Mouse (Mus musculus) kidney, adult 9 months (tissue): ENCODE results near the gene Gbf1.
"Not testable (repeated sequence)": the region's sequence is repeated elsewhere in the genome, so short reads cannot be mapped to it uniquely, and the experiment has no call there.

Experiments
- DNase-seq: peaks from one replicate; pipeline ENCODE4 v3.0.0; 2022

Gene Gbf1

GRCm38 (mm10) chr19:46148372-46148760 is 3.9 kb upstream of the Gbf1 start:
- DNase-seq, result peak; percentile 87

- no peak for DNase-seq
Measured at GRCm38 (mm10) chr19:46149091-46149490, 3.2 kb upstream of the Gbf1 start.

- no peak for DNase-seq
Measured at GRCm38 (mm10) chr19:46165950-46166349, 13.6 kb downstream of the Gbf1 start.

GRCm38 (mm10) chr19:46167169-46167568 is 14.9 kb downstream of the Gbf1 start:
- not testable (repeated sequence) for DNase-seq

- DNase-seq, result no peak
Measured at GRCm38 (mm10) chr19:46169396-46169795, 17.1 kb downstream of the Gbf1 start.

GRCm38 (mm10) chr19:46169913-46170312 is 17.6 kb downstream of the Gbf1 start:
- DNase-seq, result no peak

- DNase-seq, result no peak
Measured at GRCm38 (mm10) chr19:46172541-46172940, 20.2 kb downstream of the Gbf1 start.

- no peak for DNase-seq
Measured at GRCm38 (mm10) chr19:46175173-46175572, 22.9 kb downstream of the Gbf1 start.

- no peak for DNase-seq
Measured at GRCm38 (mm10) chr19:46177046-46177445, 24.7 kb downstream of the Gbf1 start.

GRCm38 (mm10) chr19:46180274-46180673 is 28.0 kb downstream of the Gbf1 start:
- no peak for DNase-seq

GRCm38 (mm10) chr19:46182241-46182640 is 29.9 kb downstream of the Gbf1 start:
- DNase-seq, result peak; percentile 82

GRCm38 (mm10) chr19:46186611-46187010 is 34.3 kb downstream of the Gbf1 start:
- no peak for DNase-seq

- DNase-seq, result no peak
Measured at GRCm38 (mm10) chr19:46187203-46187602, 34.9 kb downstream of the Gbf1 start.

- DNase-seq, result peak; percentile 78
Measured at GRCm38 (mm10) chr19:46198293-46198692, 46.0 kb downstream of the Gbf1 start.

- DNase-seq, result peak; percentile 70
Measured at GRCm38 (mm10) chr19:46198891-46199290, 46.6 kb downstream of the Gbf1 start.

GRCm38 (mm10) chr19:46204166-46204565 is 51.9 kb downstream of the Gbf1 start:
- peak; percentile 24 for DNase-seq

GRCm38 (mm10) chr19:46205680-46206079 is 53.4 kb downstream of the Gbf1 start:
- no peak for DNase-seq

GRCm38 (mm10) chr19:46210951-46211350 is 58.6 kb downstream of the Gbf1 start:
- DNase-seq, result no peak

- DNase-seq, result no peak
Measured at GRCm38 (mm10) chr19:46214541-46214940, 62.2 kb downstream of the Gbf1 start.

GRCm38 (mm10) chr19:46215401-46215800 is 63.1 kb downstream of the Gbf1 start:
- DNase-seq, result no peak

GRCm38 (mm10) chr19:46216716-46217115 is 64.4 kb downstream of the Gbf1 start:
- DNase-seq, result no peak

- not testable (repeated sequence) for DNase-seq
Measured at GRCm38 (mm10) chr19:46217347-46217746, 65.0 kb downstream of the Gbf1 start.

GRCm38 (mm10) chr19:46220116-46220515 is 67.8 kb downstream of the Gbf1 start:
- no peak for DNase-seq

GRCm38 (mm10) chr19:46223118-46223517 is 70.8 kb downstream of the Gbf1 start:
- DNase-seq, result no peak

GRCm38 (mm10) chr19:46224882-46225281 is 72.6 kb downstream of the Gbf1 start:
- DNase-seq, result no peak

GRCm38 (mm10) chr19:46225506-46225905 is 73.2 kb downstream of the Gbf1 start:
- no peak for DNase-seq
